Mouse (Mus musculus): Measurements from ENCODE around the gene Mxd3.

GRCm38 (mm10) chr13:55288854-55289253 lies 40.8 kb downstream of the Mxd3 start:
- TF ChIP-seq CTCF (IDR thresholded peaks at IDR 0.05; ENCODE audit: insufficient read depth, low read depth, low read length) = no peak
- TF ChIP-seq POLR2A (IDR thresholded peaks at IDR 0.05; ENCODE audit: insufficient read depth, low read depth, low read length) = no peak

Data from olfactory bulb, adult 2 months (tissue).